Mouse (Mus musculus): Measurements from ENCODE around the gene Speer3. TPM values are rescaled to one million over a fixed set of nuclear protein-coding genes. Genes with fewer than 3 reads are reported as not detected.
"Not testable (repeated sequence)": the region's sequence is repeated elsewhere in the genome, so short reads cannot be mapped to it uniquely, and the experiment has no call there.

Gene Speer3
- total RNA-seq (2021) = not detected
- long read RNA-seq, experiment 1 = 0 reads
- long read RNA-seq, experiment 2 = 0 reads

DNA sequence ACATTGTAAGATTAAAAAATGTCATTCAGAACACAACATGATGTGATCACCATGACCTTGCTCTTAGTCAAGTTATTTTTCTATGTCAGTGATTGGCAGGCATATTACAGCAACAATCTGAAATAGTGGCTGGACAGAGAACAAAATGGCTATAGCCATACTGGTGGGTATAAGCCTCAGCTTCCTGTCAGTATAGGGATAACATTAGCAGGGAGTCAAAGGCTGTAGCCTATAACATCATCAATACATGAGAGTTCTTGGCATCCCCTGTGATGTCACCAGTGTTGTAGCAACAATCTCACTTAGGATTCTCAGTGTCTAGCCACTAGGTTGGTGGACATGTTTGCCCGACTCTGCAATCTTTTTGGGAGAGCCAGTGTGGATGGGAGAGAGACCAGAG is at the start of gene Speer3:
TSS of gene Speer3 (plus strand) at position 301 of the 400 bp plus-strand sequence.
- no peak for DNase-seq

DNA sequence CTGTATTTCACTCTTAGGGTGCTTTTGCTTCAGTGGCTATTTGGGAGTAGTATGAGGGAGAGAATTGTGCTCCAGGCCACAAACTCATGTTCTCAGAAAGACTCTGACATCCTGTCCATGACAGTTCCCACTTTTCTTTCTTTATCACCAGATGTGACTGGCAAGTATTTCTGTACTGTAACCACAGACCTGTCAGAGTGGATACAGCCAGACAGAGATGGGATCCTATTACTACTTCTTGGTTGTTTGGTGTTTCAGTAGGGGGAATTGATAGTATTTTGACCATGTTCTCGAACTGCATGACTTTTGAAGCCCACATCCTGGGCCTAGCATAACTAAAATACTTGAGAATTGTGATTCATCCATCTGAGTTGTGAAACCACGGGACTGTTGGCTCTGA is 19.1 kb downstream of the Speer3 start:
- not testable (repeated sequence) for DNase-seq

DNA sequence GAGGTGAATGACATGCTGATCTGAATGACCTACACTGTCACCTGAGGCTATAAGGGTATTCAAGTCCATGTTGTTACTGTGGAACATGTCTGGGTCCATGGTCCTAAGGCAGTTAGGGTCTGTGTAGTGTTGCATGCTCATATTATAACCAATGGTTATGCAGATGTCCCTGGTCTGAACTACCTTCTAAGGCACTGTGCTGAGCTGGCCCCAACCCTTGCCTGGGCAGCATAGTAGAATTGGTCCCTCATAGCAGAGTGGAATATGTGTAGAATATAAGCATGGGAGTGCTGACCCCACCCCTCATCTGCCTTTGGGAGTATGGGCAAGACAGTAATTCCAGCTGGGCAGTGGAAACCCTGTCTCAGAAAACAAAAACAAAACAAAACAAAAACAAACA is 33.7 kb downstream of the Speer3 start:
- DNase-seq = no peak

DNA sequence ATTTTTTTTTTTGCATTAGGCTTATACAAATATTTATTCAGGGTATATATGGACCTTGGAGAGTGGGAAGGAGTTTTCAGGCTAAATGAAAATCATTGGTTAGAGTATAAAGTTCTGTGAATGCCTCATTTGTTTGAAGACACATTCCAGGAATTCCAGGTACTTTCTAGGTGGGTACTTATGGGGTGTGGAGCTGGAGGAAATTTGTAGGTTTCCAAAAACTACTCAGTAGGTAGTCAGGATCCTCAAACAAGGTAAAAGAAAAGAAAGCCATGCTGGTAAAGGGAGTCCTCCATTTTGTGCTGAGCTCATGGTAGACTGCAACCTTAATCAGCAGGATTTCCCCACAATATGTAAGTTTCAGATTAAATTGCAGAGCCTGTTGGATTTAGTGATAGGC is 35.3 kb downstream of the Speer3 start:
- DNase-seq = no peak

DNA sequence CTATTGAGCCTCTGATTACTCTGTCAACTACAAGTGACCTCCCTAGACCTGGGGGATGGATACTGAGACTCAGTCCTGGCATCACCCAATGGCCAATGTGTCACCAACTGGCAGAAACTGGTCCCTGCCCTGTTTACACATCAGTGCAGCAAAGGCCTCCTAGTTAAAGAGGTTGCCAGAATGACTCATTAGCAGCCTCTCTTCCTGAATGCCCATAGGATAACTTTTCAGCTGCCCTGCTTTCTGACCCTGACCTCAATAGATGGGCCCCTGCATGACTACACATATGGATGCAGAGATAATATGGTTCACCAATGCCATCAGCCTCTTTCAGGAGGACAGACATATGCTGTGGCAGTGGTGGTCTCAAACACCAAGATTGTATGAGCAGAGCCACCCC is 52.9 kb downstream of the Speer3 start:
- DNase-seq = no peak

Other genes with a start within 250 kb of the Speer3 start
- gene Sema3e, start 233.7 kb downstream of the Speer3 start, total RNA-seq (2021) = under 1 TPM; 0.21 to 0.36 TPM

Data from adrenal gland, postnatal 10 days (tissue).